Mouse (Mus musculus) kidney, adult 8-10 months (tissue): ENCODE measurements at regions not wholly inside any gene's neighbourhood (a gene's known extent, or its start where the extent isn't known, plus 50 kb on each side); places are given as distances from the start of the nearest gene placed in this dataset.

ENCODE experiments used
- DNase-seq, 2 experiments: peaks; one replicate each; pipeline ENCODE4 v3.0.0; 2022

- no peak for DNase-seq
Measured at GRCm38 (mm10) chr1:110813191-110813590, 164.2 kb downstream of the Cdh19 start.

GRCm38 (mm10) chr1:110799157-110799764, 178.1 kb downstream of the Cdh19 start:
- peak; percentile 16 to 38 for DNase-seq

- DNase-seq: no peak
Measured at GRCm38 (mm10) chr1:110790586-110790985, 186.8 kb downstream of the Cdh19 start.

DNA sequence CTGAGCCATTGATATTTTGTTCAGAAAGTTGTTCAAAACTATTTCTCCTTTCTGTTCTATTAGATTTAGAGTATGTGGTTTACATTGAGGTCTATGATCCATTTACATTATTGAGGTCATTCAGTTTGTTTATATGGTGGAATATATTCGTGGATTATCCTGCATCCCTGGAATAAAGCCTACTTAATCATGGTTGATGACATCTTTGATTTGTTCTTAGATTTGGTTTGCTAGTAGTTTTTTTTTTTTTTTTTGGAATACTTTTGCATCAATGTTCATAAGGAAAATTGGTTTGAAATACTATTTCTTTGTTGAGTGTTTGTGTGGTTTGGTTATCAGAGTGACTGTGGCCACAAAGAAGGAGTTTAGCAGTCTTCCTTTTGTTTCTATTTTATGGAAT, 202.0 kb downstream of the Cdh19 start:
- no peak for DNase-seq

DNA sequence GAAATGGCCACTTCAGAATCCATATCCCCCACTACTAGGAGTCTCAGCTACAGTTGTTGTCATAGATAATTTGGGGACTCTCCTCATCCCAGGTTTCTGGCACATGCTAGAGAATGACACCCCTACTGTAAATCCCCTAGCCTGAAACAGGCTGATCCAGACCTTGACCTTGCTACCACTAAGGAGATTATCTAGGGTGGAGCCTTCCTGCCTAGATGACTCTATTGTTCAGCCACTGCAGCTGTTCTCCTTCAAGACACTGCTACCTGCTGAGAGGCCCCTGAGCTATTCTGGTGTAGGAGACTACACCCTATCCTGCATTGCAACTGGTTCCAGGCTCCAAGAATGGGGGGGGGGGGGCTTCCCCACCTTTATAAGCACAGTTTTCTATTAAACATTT, 202.5 kb downstream of the Cdh19 start:
- DNase-seq: no peak

DNA sequence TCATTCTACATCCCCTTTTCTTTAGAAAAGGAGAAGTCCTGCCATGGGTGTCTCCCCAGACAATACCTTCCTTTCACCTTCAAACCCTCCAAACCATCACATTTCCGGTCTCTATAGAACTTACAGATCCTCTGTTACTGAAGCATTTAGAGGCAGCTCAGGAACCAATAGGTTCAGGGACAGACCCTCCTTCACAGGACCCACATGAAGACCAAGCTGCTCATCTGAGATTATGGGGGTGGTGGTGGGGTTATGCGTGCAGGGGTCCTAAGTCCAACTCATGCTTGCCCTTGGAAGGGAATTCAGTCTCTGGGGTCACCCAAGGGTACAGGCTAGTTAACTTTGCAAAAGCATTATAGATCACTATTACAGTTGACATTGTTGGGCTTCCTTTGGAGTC, 203.3 kb downstream of the Cdh19 start:
- DNase-seq: no peak

DNA sequence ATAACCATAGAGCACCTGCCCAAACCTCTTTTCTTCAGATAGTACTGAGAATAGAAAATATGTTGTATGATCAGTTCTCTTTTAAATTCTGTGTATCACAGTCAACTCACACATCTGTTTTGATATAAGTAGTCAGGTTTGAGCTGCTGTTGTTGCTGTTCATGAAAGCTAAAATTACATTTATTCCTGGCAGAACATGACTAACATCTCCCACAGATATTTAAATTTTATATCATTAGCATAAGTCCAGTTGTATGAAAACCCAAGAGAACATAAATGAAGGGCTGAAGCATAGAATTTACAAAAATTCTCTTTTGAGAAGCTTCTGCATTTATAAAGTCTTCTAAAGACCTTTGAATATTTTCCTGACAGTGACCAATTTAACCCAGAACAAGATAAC, 252.5 kb downstream of the Cdh19 start:
- DNase-seq: no peak
